In genomic region chr16:71711879-71712278, GRCm38 (mm10) we compare ENCODE assay signal across 21 mouse cellular contexts.
"Had no signal": no experiment of that assay in that cellular context is flagged by ENCODE, and none has a peak within 500 bp of the region (broad histone marks: within the 10 kb centered on the region; RNA-seq: fewer than 3 reads in every experiment).

No protein-coding gene starts in this region.

- H3K27me3 ChIP-seq: limb, embryonic 13.5 days; liver, embryonic 12.5 days; liver, embryonic 15.5 days; lung, embryonic 15.5 days; megakaryocyte, embryonic 14.5 days; neural tube, embryonic 13.5 days; stomach, embryonic 15.5 days had no signal

- ATAC-seq: liver, embryonic 12.5 days had no signal

- H3K4me3 ChIP-seq: layer of hippocampus, adult 2 months; limb, embryonic 10.5 days; limb, embryonic 13.5 days; liver, embryonic 12.5 days; liver, embryonic 15.5 days; lung, embryonic 15.5 days; megakaryocyte, embryonic 14.5 days; midbrain, embryonic 10.5 days; neural tube, embryonic 13.5 days; stomach, embryonic 15.5 days had no signal

- H3K36me3 ChIP-seq: limb, embryonic 10.5 days; limb, embryonic 13.5 days; liver, embryonic 12.5 days; liver, embryonic 15.5 days; lung, embryonic 15.5 days; midbrain, embryonic 10.5 days; neural tube, embryonic 13.5 days; stomach, embryonic 15.5 days had no signal

- H3K27ac ChIP-seq: kidney, postnatal 0 days; layer of hippocampus, adult 2 months; limb, embryonic 10.5 days; limb, embryonic 13.5 days; liver, embryonic 12.5 days; liver, embryonic 15.5 days; lung, embryonic 15.5 days; midbrain, embryonic 10.5 days; neural tube, embryonic 13.5 days; stomach, embryonic 15.5 days had no signal

- H3K4me1 ChIP-seq: limb, embryonic 10.5 days; limb, embryonic 13.5 days; liver, embryonic 12.5 days; liver, embryonic 15.5 days; lung, embryonic 15.5 days; megakaryocyte, embryonic 14.5 days; midbrain, embryonic 10.5 days; neural tube, embryonic 13.5 days; stomach, embryonic 15.5 days had no signal

- H3K9me3 ChIP-seq: limb, embryonic 10.5 days; limb, embryonic 13.5 days; liver, embryonic 12.5 days; liver, embryonic 15.5 days; lung, embryonic 15.5 days; megakaryocyte, embryonic 14.5 days; midbrain, embryonic 10.5 days; neural tube, embryonic 13.5 days; stomach, embryonic 15.5 days had no signal

- H3K4me2 ChIP-seq: limb, embryonic 13.5 days; liver, embryonic 12.5 days; liver, embryonic 15.5 days; lung, embryonic 15.5 days; neural tube, embryonic 13.5 days; stomach, embryonic 15.5 days had no signal

- DNase-seq: kidney, adult 18-20 months; kidney, postnatal 25 days; layer of hippocampus, adult 9-11 months; liver; lung, adult 18-20 months; lung, postnatal 10 days; lung, postnatal 36 days; midbrain, embryonic 14.5 days; right cerebral cortex, postnatal 4 days; thymus, postnatal 25 days had no signal

- H3K9ac ChIP-seq: limb, embryonic 13.5 days; liver, embryonic 12.5 days; liver, embryonic 15.5 days; lung, embryonic 15.5 days; neural tube, embryonic 13.5 days; stomach, embryonic 15.5 days had no signal
